Mouse (Mus musculus): Measurements from ENCODE around the gene Pdk2. TPM values are rescaled to one million over a fixed set of nuclear protein-coding genes. Genes with fewer than 3 reads are reported as not detected.

Gene Pdk2
- total RNA-seq, 1 experiment from 2014 or later, result 4.1 TPM

- ATAC-seq (replicated peaks in 1 of 2; ENCODE audit: insufficient read depth in 1 of 2, low FRiP score in 2 of 2, low TSS enrichment in 1 of 2, low read depth in 1 of 2, poor library complexity in 2 of 2, severe bottlenecking in 2 of 2), result no peak
Observed at GRCm38 (mm10) chr11:95038818-95039655, 2.1 kb downstream of the Pdk2 start.

GRCm38 (mm10) chr11:95038156-95038817 is 2.9 kb downstream of the Pdk2 start:
- ATAC-seq (replicated peaks in 1 of 2; ENCODE audit: insufficient read depth in 1 of 2, low FRiP score in 2 of 2, low TSS enrichment in 1 of 2, low read depth in 1 of 2, poor library complexity in 2 of 2, severe bottlenecking in 2 of 2), result no peak

GRCm38 (mm10) chr11:95037306-95037705 is 3.8 kb downstream of the Pdk2 start:
- ATAC-seq (replicated peaks in 1 of 2; ENCODE audit: insufficient read depth in 1 of 2, low FRiP score in 2 of 2, low TSS enrichment in 1 of 2, low read depth in 1 of 2, poor library complexity in 2 of 2, severe bottlenecking in 2 of 2), result no peak

GRCm38 (mm10) chr11:95036521-95036920 is 4.6 kb downstream of the Pdk2 start:
- no peak for ATAC-seq (replicated peaks in 1 of 2; ENCODE audit: insufficient read depth in 1 of 2, low FRiP score in 2 of 2, low TSS enrichment in 1 of 2, low read depth in 1 of 2, poor library complexity in 2 of 2, severe bottlenecking in 2 of 2)

- no peak for ATAC-seq (replicated peaks in 1 of 2; ENCODE audit: insufficient read depth in 1 of 2, low FRiP score in 2 of 2, low TSS enrichment in 1 of 2, low read depth in 1 of 2, poor library complexity in 2 of 2, severe bottlenecking in 2 of 2)
Observed at GRCm38 (mm10) chr11:95034902-95035301, 6.3 kb downstream of the Pdk2 start.

- no peak for ATAC-seq (replicated peaks in 1 of 2; ENCODE audit: insufficient read depth in 1 of 2, low FRiP score in 2 of 2, low TSS enrichment in 1 of 2, low read depth in 1 of 2, poor library complexity in 2 of 2, severe bottlenecking in 2 of 2)
Observed at GRCm38 (mm10) chr11:95033617-95034016, 7.5 kb downstream of the Pdk2 start.

GRCm38 (mm10) chr11:95032945-95033344 is 8.2 kb downstream of the Pdk2 start:
- ATAC-seq (replicated peaks in 1 of 2; ENCODE audit: insufficient read depth in 1 of 2, low FRiP score in 2 of 2, low TSS enrichment in 1 of 2, low read depth in 1 of 2, poor library complexity in 2 of 2, severe bottlenecking in 2 of 2), result no peak

GRCm38 (mm10) chr11:95027850-95028470 is 13.2 kb downstream of the Pdk2 start:
- no peak for ATAC-seq (replicated peaks in 1 of 2; ENCODE audit: insufficient read depth in 1 of 2, low FRiP score in 2 of 2, low TSS enrichment in 1 of 2, low read depth in 1 of 2, poor library complexity in 2 of 2, severe bottlenecking in 2 of 2)

GRCm38 (mm10) chr11:95026849-95027248 is 14.3 kb downstream of the Pdk2 start:
- ATAC-seq (replicated peaks in 1 of 2; ENCODE audit: insufficient read depth in 1 of 2, low FRiP score in 2 of 2, low TSS enrichment in 1 of 2, low read depth in 1 of 2, poor library complexity in 2 of 2, severe bottlenecking in 2 of 2), result no peak

- no peak for ATAC-seq (replicated peaks in 1 of 2; ENCODE audit: insufficient read depth in 1 of 2, low FRiP score in 2 of 2, low TSS enrichment in 1 of 2, low read depth in 1 of 2, poor library complexity in 2 of 2, severe bottlenecking in 2 of 2)
Observed at GRCm38 (mm10) chr11:95026090-95026542, 15.0 kb downstream of the Pdk2 start.

- no peak for ATAC-seq (replicated peaks in 1 of 2; ENCODE audit: insufficient read depth in 1 of 2, low FRiP score in 2 of 2, low TSS enrichment in 1 of 2, low read depth in 1 of 2, poor library complexity in 2 of 2, severe bottlenecking in 2 of 2)
Observed at GRCm38 (mm10) chr11:95025227-95026012, 15.7 kb downstream of the Pdk2 start.

GRCm38 (mm10) chr11:95024439-95025184 is 16.5 kb downstream of the Pdk2 start:
- no peak for ATAC-seq (replicated peaks in 1 of 2; ENCODE audit: insufficient read depth in 1 of 2, low FRiP score in 2 of 2, low TSS enrichment in 1 of 2, low read depth in 1 of 2, poor library complexity in 2 of 2, severe bottlenecking in 2 of 2)

GRCm38 (mm10) chr11:95023481-95023880 is 17.7 kb downstream of the Pdk2 start:
- no peak for ATAC-seq (replicated peaks in 1 of 2; ENCODE audit: insufficient read depth in 1 of 2, low FRiP score in 2 of 2, low TSS enrichment in 1 of 2, low read depth in 1 of 2, poor library complexity in 2 of 2, severe bottlenecking in 2 of 2)

- ATAC-seq (replicated peaks in 1 of 2; ENCODE audit: insufficient read depth in 1 of 2, low FRiP score in 2 of 2, low TSS enrichment in 1 of 2, low read depth in 1 of 2, poor library complexity in 2 of 2, severe bottlenecking in 2 of 2), result no peak
Observed at GRCm38 (mm10) chr11:95022237-95022992, 18.7 kb downstream of the Pdk2 start.

GRCm38 (mm10) chr11:95015484-95015883 is 25.7 kb downstream of the Pdk2 start:
- ATAC-seq (replicated peaks in 1 of 2; ENCODE audit: insufficient read depth in 1 of 2, low FRiP score in 2 of 2, low TSS enrichment in 1 of 2, low read depth in 1 of 2, poor library complexity in 2 of 2, severe bottlenecking in 2 of 2), result no peak

- no peak for ATAC-seq (replicated peaks in 1 of 2; ENCODE audit: insufficient read depth in 1 of 2, low FRiP score in 2 of 2, low TSS enrichment in 1 of 2, low read depth in 1 of 2, poor library complexity in 2 of 2, severe bottlenecking in 2 of 2)
Observed at GRCm38 (mm10) chr11:95012487-95012886, 28.7 kb downstream of the Pdk2 start.

All from hematopoietic stem cell, adult 5-6 weeks (primary cell).